Mouse (Mus musculus) bone marrow, adult 2 months (tissue): ENCODE measurements around the gene Atf1.

Source experiments
- CTCF ChIP-seq: fragments of 200-500 bp; IDR thresholded peaks from 2 replicates; pipeline ENCODE4 v1.5.1; 2011; ENCODE audit warnings: low read length, control low read depth; ENCODE audit not compliant: control insufficient read depth, insufficient read depth
- POLR2A ChIP-seq: fragments of 200-500 bp; IDR thresholded peaks from 2 replicates; pipeline ENCODE4 v1.6.1; 2011; ENCODE audit warnings: low read depth, mild to moderate bottlenecking, control low read depth, low read length, borderline replicate concordance; ENCODE audit not compliant: control insufficient read depth

- TF ChIP-seq POLR2A (no peak), CTCF (no peak)
These were observed 28.8 kb downstream of the Atf1 start for GRCm38 (mm10) chr15:100256386-100256785.
